Mouse (Mus musculus) CH12.LX (cell line): Measurements from ENCODE around the gene Fgfr2. TPM values are rescaled to one million over a fixed set of nuclear protein-coding genes. Genes with fewer than 3 reads are reported as not detected.

Experiments used
- DNase-seq: peaks from one replicate; pipeline ENCODE4 v3.0.0-alpha.2; 2013; ENCODE audit errors: extremely low read depth
- H3K27ac ChIP-seq: 2 replicates; pipeline ENCODE4 v1.5.1; 2012; ENCODE audit warnings: low read depth, mild to moderate bottlenecking, control low read depth, moderate library complexity; ENCODE audit not compliant: insufficient read depth
- H3K27me3 ChIP-seq: replicated peaks from 2 replicates; pipeline ENCODE3; 2012; ENCODE audit warnings: inconsistent platforms
- H3K36me3 ChIP-seq, 2 experiments: replicated peaks in 1 of 2; 2 replicates each; pipeline versions ENCODE3 to v1.6.1; 2012; ENCODE audit warnings: inconsistent platforms in 1 of 2, low read length in 1 of 2, mild to moderate bottlenecking in 1 of 2, mixed read lengths in 1 of 2, moderate library complexity in 1 of 2; ENCODE audit not compliant: control insufficient read depth in 1 of 2, insufficient read depth in 1 of 2
- H3K4me1 ChIP-seq, 2 experiments: 2 replicates each; pipeline ENCODE4 v1.6.1; 2012; ENCODE audit warnings: inconsistent platforms in 1 of 2, moderate library complexity in 1 of 2; ENCODE audit not compliant: insufficient read depth in 2 of 2, control insufficient read depth in 1 of 2
- H3K4me2 ChIP-seq: 2 replicates; pipeline ENCODE4 v1.6.1; 2012; ENCODE audit warnings: low read depth, mild to moderate bottlenecking, control low read depth; ENCODE audit not compliant: poor library complexity, insufficient read depth, severe bottlenecking
- H3K4me3 ChIP-seq, 3 experiments: fragments of 150-350 bp in 1 of 3; sonication (generic) in 1 of 3; replicated peaks in 1 of 3; 2 replicates each; pipeline versions ENCODE3 to v1.5.1; 2011 to 2012; ENCODE audit warnings: low read depth in 2 of 3, low read length in 2 of 3, mild to moderate bottlenecking in 2 of 3, moderate library complexity in 2 of 3, control low read depth in 1 of 3, improper control_type of control experiment in 1 of 3, inconsistent platforms in 1 of 3, mixed read lengths in 1 of 3; ENCODE audit not compliant: poor library complexity in 1 of 3
- H3K79me2 ChIP-seq: replicated peaks from 2 replicates; pipeline ENCODE4 v1.6.1; 2012; ENCODE audit warnings: mild to moderate bottlenecking, moderate library complexity; ENCODE audit not compliant: control insufficient read depth, poor library complexity, insufficient read depth, severe bottlenecking; ENCODE audit errors: extremely low read depth
- H3K9ac ChIP-seq: 2 replicates; pipeline ENCODE4 v1.6.1; 2012; ENCODE audit warnings: low read depth, mild to moderate bottlenecking, control low read depth, moderate library complexity; ENCODE audit not compliant: insufficient read depth
- H3K9me3 ChIP-seq: replicated peaks from 2 replicates; pipeline ENCODE3; 2012; ENCODE audit warnings: low read length, inconsistent platforms, mixed read lengths
- BHLHE40 ChIP-seq: IDR thresholded peaks from 2 replicates; pipeline ENCODE4 v1.6.1; 2011; ENCODE audit warnings: mild to moderate bottlenecking, low read depth, low read length, improper control_type of control experiment
- CTCF ChIP-seq, 2 experiments: IDR thresholded peaks in 1 of 2; conservative IDR thresholded peaks in 1 of 2; 2 replicates each; pipeline ENCODE4 v1.5.1; 2011 to 2012; ENCODE audit warnings: low read depth in 2 of 2, low read length in 2 of 2, improper control_type of control experiment in 1 of 2, inconsistent platforms in 1 of 2, mild to moderate bottlenecking in 1 of 2, moderate library complexity in 1 of 2
- ETS1 ChIP-seq: conservative IDR thresholded peaks from 2 replicates; pipeline ENCODE4 v1.6.1; 2012; ENCODE audit warnings: low read depth, mild to moderate bottlenecking, inconsistent platforms, low read length, improper control_type of control experiment, moderate library complexity
- GABPA ChIP-seq: IDR thresholded peaks from 2 replicates; pipeline ENCODE4 v1.6.1; 2012; ENCODE audit warnings: low read depth, low read length, improper control_type of control experiment, inconsistent platforms; ENCODE audit not compliant: insufficient replicate concordance
- HCFC1 ChIP-seq: IDR thresholded peaks from 2 replicates; pipeline ENCODE4 v1.6.1; 2012; ENCODE audit warnings: low read depth, mild to moderate bottlenecking, inconsistent platforms, low read length, improper control_type of control experiment
- JUND ChIP-seq: conservative IDR thresholded peaks from 2 replicates; pipeline ENCODE4 v1.6.1; 2011; ENCODE audit warnings: low read depth, low read length, improper control_type of control experiment
- MAFK ChIP-seq: IDR thresholded peaks from 2 replicates; pipeline ENCODE4 v1.6.1; 2011; ENCODE audit warnings: low read length, improper control_type of control experiment; ENCODE audit not compliant: insufficient replicate concordance
- MAX ChIP-seq: IDR thresholded peaks from 2 replicates; pipeline ENCODE4 v1.6.1; 2011; ENCODE audit warnings: low read length, improper control_type of control experiment
- MAZ ChIP-seq: IDR thresholded peaks from 2 replicates; pipeline ENCODE4 v1.6.1; 2012; ENCODE audit warnings: low read depth, mild to moderate bottlenecking, inconsistent platforms, low read length, improper control_type of control experiment, moderate library complexity
- POLR2A ChIP-seq: IDR thresholded peaks from 2 replicates; pipeline ENCODE4 v1.6.1; 2011; ENCODE audit warnings: low read depth, mild to moderate bottlenecking, improper control_type of control experiment, low read length
- RAD21 ChIP-seq: IDR thresholded peaks from 2 replicates; pipeline ENCODE4 v1.6.1; 2011; ENCODE audit warnings: low read depth, mild to moderate bottlenecking, low read length, improper control_type of control experiment, moderate library complexity
- RCOR1 ChIP-seq: conservative IDR thresholded peaks from 2 replicates; pipeline ENCODE4 v1.6.1; 2012; ENCODE audit warnings: low read depth, mild to moderate bottlenecking, inconsistent platforms, low read length, improper control_type of control experiment
- SIN3A ChIP-seq: IDR thresholded peaks from 2 replicates; pipeline ENCODE4 v1.6.1; 2012; ENCODE audit warnings: low read length, improper control_type of control experiment, inconsistent platforms
- TBP ChIP-seq: conservative IDR thresholded peaks from 2 replicates; pipeline ENCODE4 v1.6.1; 2011; ENCODE audit warnings: low read depth, low read length, improper control_type of control experiment
- TCF12 ChIP-seq: IDR thresholded peaks from 2 replicates; pipeline ENCODE4 v1.6.1; 2014; ENCODE audit warnings: low read depth, mild to moderate bottlenecking, inconsistent platforms, low read length, improper control_type of control experiment
- USF2 ChIP-seq: conservative IDR thresholded peaks from 2 replicates; pipeline ENCODE4 v1.6.1; 2011; ENCODE audit warnings: low read depth, low read length, improper control_type of control experiment
- ZC3H11A ChIP-seq: IDR thresholded peaks from 2 replicates; pipeline ENCODE4 v1.6.1; 2012; ENCODE audit warnings: low read depth, mild to moderate bottlenecking, inconsistent platforms, low read length, improper control_type of control experiment
- ZNF384 ChIP-seq: IDR thresholded peaks from 2 replicates; pipeline ENCODE4 v1.6.1; 2012; ENCODE audit warnings: low read depth, low read length, improper control_type of control experiment, inconsistent platforms
- dilution Hi-C: fragments of 300-500 bp; cut with MboI; formaldehyde crosslinking; loops from 2 replicates; pipeline ENCODE4 v1.14.3; 2020; ENCODE audit warnings: low sequenced_read_pairs; ENCODE audit not compliant: extremely low pct_unique_long_range_greater_than_20kb, extremely low pct_ligation_motif_present
- in situ Hi-C: fragments of 300-500 bp; cut with MboI; formaldehyde crosslinking; loops from 3 replicates; pipeline ENCODE4 v1.14.3; 2019; ENCODE audit warnings: low sequenced_read_pairs, low pct_ligation_motif_present, low pct_unique_long_range_greater_than_20kb, mixed read lengths
- polyA plus RNA-seq: library from polyadenylated mRNA; unstranded; fragments of >175 nt; gene quantifications from 2 replicates; pipeline ENCODE4 v1.2.1, GENCODE M21; 2012; ENCODE audit warnings: low read depth; ENCODE audit not compliant: insufficient read length
- total RNA-seq, 2 experiments: library from RNA; depleted of rRNA; stranded (reverse); fragments of 300-350 nt in 1 of 2; fragments of >200 nt in 1 of 2; gene quantifications; 2 replicates each; pipeline ENCODE4 v1.2.3; 2012 to 2014

Gene Fgfr2
- total and polyA plus RNA-seq, 3 experiments = not detected

DNA sequence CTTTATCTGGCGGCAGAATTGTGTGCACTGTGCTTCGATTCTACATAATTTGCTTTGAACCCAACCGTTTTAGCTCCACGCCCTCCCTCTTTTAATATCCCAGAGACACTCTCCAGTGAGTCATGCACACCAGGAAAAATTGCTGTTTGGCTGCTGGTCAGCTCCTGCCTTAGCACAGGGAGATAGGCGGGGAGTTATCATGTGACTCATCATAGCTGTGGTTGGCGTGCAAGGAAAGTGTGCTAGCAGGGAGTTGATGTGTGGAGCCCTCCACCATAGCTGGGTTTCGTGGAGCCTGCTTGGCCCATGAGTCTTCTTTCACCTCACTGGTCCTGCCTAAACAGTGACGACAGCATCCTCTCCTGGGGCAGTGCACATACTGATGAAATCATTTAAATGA, 2315.4 kb downstream of the Fgfr2 start:
- Histone ChIP-seq H3K9ac (no peak overlapping the region), H3K9me3 (peaks cover 2% of the 10 kb centered on the region), H3K4me2 (no peak overlapping the region), H3K27me3 (peaks cover 56% of the 10 kb centered on the region), H3K79me2 (no peaks in the 10 kb centered on the region), H3K4me3 (no peak overlapping the region), H3K36me3 (no peaks in the 10 kb centered on the region), H3K4me1 (peaks cover 2 to 10% of the 10 kb centered on the region in 2 experiments; a peak in 3 of 4 replicates), H3K27ac (no peak overlapping the region)
- TF ChIP-seq USF2 (no peak), JUND (no peak), SIN3A (no peak), CTCF (conservative IDR thresholded peaks at IDR 0.05 in 1 of 2, IDR thresholded peaks at IDR 0.05 in 1 of 2; ENCODE audit: low read depth in 2 of 2, low read length in 2 of 2) (no peak), RCOR1 (no peak), HCFC1 (no peak), GABPA (no peak), MAFK (no peak), MAX (no peak), TCF12 (no peak), ZNF384 (no peak), BHLHE40 (no peak), TBP (no peak), ETS1 (no peak), POLR2A (no peak), RAD21 (no peak), MAZ (no peak), ZC3H11A (no peak)
- dilution Hi-C loops = no loop called here
- in situ Hi-C loops = no loop called here
- no peak for DNase-seq

- no peaks in the 10 kb centered on the region for H3K9me3 ChIP-seq
- no peak overlapping the region for H3K4me2 ChIP-seq
- in situ Hi-C loops = no loop called here
- no peak overlapping the region for H3K27ac ChIP-seq
- no peak overlapping the region for H3K9ac ChIP-seq
- no peak for DNase-seq
- no peaks in the 10 kb centered on the region for H3K36me3 ChIP-seq
- peaks cover 44% of the 10 kb centered on the region for H3K27me3 ChIP-seq
- no peak overlapping the region for H3K4me3 ChIP-seq
- no peaks in the 10 kb centered on the region for H3K79me2 ChIP-seq
- dilution Hi-C loops = no loop called here
- H3K4me1 ChIP-seq = peaks cover 17 to 21% of the 10 kb centered on the region in 2 experiments
- TF ChIP-seq SIN3A (no peak), ETS1 (no peak), RCOR1 (no peak)
These were observed 2318.2 kb downstream of the Fgfr2 start for GRCm38 (mm10) chr7:130804991-130805390.
